Mouse (Mus musculus) liver, embryonic 12.5 days (tissue): Measurements from ENCODE around the gene Pald1. TPM values are rescaled to one million over a fixed set of nuclear protein-coding genes. Genes with fewer than 3 reads are reported as not detected.
A peak's percentile ranks its signal among the peaks of the same experiment; 100 is the strongest.

ENCODE experiments used
- ATAC-seq: fragments of 200-750 bp; cut with Nextera tagmentation; 2 replicates; pipeline ENCODE4 v1.8.0; 2017; ENCODE audit warnings: moderate number of reproducible peaks, mild to moderate bottlenecking, moderate library complexity
- H3K27ac ChIP-seq: fragments of 300-500 bp; sonication (generic); 2 replicates; pipeline ENCODE4 v1.5.1; 2016; ENCODE audit warnings: mild to moderate bottlenecking
- H3K27me3 ChIP-seq: fragments of 300-500 bp; sonication (generic); replicated peaks from 2 replicates; pipeline ENCODE4 v1.6.1; 2016; ENCODE audit warnings: mild to moderate bottlenecking, moderate library complexity
- H3K36me3 ChIP-seq: fragments of 300-500 bp; sonication (generic); 2 replicates; pipeline ENCODE4 v1.6.1; 2016; ENCODE audit warnings: mild to moderate bottlenecking, moderate library complexity
- H3K4me1 ChIP-seq: fragments of 300-500 bp; sonication (generic); 2 replicates; pipeline ENCODE4 v1.6.1; 2016
- H3K4me2 ChIP-seq: fragments of 300-500 bp; sonication (generic); 2 replicates; pipeline ENCODE4 v1.6.1; 2016; ENCODE audit warnings: mild to moderate bottlenecking, moderate library complexity
- H3K4me3 ChIP-seq: fragments of 300-500 bp; sonication (generic); 2 replicates; pipeline ENCODE4 v1.5.1; 2016; ENCODE audit warnings: mild to moderate bottlenecking, moderate library complexity
- H3K9ac ChIP-seq: fragments of 300-500 bp; sonication (generic); 2 replicates; pipeline ENCODE4 v1.6.1; 2016; ENCODE audit warnings: mild to moderate bottlenecking, moderate library complexity
- H3K9me3 ChIP-seq: fragments of 300-500 bp; sonication (generic); replicated peaks from 2 replicates; pipeline ENCODE4 v1.6.1; 2016; ENCODE audit warnings: mild to moderate bottlenecking, moderate library complexity
- whole genome bisulfite sequencing: fragments of 180-500 bp; shearing (Covaris S2); methylation state at CpG from one replicate; pipeline ENCODE4 v1.1.7; 2016; ENCODE audit not compliant: insufficient replicate concordance; 5-methylcytosine and 5-hydroxymethylcytosine counted together
- polyA plus RNA-seq: library from polyadenylated mRNA; unstranded; fragments of >200 nt; fragmentation: Nextera tagmentation; extraction: Ambion mirVana; gene quantifications from 2 replicates; pipeline ENCODE4 v1.2.1, GENCODE M21; 2016

Gene Pald1
- polyA plus RNA-seq, 1 experiment from 2014 or later, result 12.1 TPM

GRCm38 (mm10) chr10:61400407-61400806 lies 17.1 kb upstream of the Pald1 start:
- H3K36me3 ChIP-seq, result no peaks in the 10 kb centered on the region
- no peak for ATAC-seq
- 0 out of 2 replicates have a peak, but pooled peaks cover 7% of the 10 kb centered on the region for H3K9me3 ChIP-seq
- WGBS, result 75% methylated on average over 5 of the region's 5 CpGs
- H3K27ac ChIP-seq, result no peak overlapping the region
- no peak overlapping the region for H3K4me2 ChIP-seq
- no peaks in the 10 kb centered on the region for H3K4me1 ChIP-seq
- no peak overlapping the region for H3K9ac ChIP-seq
- H3K4me3 ChIP-seq, result no peak overlapping the region
- H3K27me3 ChIP-seq, result peaks cover 2% of the 10 kb centered on the region

- Histone ChIP-seq H3K4me2 (no peak overlapping the region), H3K36me3 (no peaks in the 10 kb centered on the region), H3K27ac (no peak overlapping the region), H3K4me1 (no peaks in the 10 kb centered on the region), H3K9ac (no peak overlapping the region), H3K4me3 (no peak overlapping the region), H3K9me3 (0 out of 2 replicates have a peak, but pooled peaks cover 7% of the 10 kb centered on the region), H3K27me3 (no peaks in the 10 kb centered on the region; the same call in 1 of the 2 replicates)
- 23% methylated on average over 13 of the region's 13 CpGs for WGBS
- peak; percentile 73 for ATAC-seq
Measured at GRCm38 (mm10) chr10:61399156-61399734, 15.9 kb upstream of the Pald1 start.

GRCm38 (mm10) chr10:61398125-61398524 lies 14.8 kb upstream of the Pald1 start:
- no peak for ATAC-seq
- Histone ChIP-seq H3K36me3 (no peaks in the 10 kb centered on the region), H3K4me2 (no peak overlapping the region), H3K27me3 (no peaks in the 10 kb centered on the region; the same call in 1 of the 2 replicates), H3K9me3 (0 out of 2 replicates have a peak, but pooled peaks cover 7% of the 10 kb centered on the region), H3K27ac (no peak overlapping the region), H3K4me3 (no peak overlapping the region), H3K9ac (no peak overlapping the region), H3K4me1 (no peaks in the 10 kb centered on the region)
- WGBS, result 63% methylated on average over 3 of the region's 3 CpGs

GRCm38 (mm10) chr10:61394476-61395136 lies 11.3 kb upstream of the Pald1 start:
- Histone ChIP-seq H3K36me3 (no peaks in the 10 kb centered on the region), H3K4me1 (no peaks in the 10 kb centered on the region; the same call in 1 of the 2 replicates), H3K9me3 (no peaks in the 10 kb centered on the region), H3K27me3 (peaks cover 13% of the 10 kb centered on the region), H3K27ac (no peak overlapping the region), H3K4me3 (no peak overlapping the region), H3K9ac (no peak overlapping the region), H3K4me2 (no peak overlapping the region)
- WGBS, result 27% methylated on average over 9 of the region's 9 CpGs
- no peak for ATAC-seq

- Histone ChIP-seq H3K36me3 (no peaks in the 10 kb centered on the region), H3K4me2 (no peak overlapping the region), H3K27me3 (peaks cover 13% of the 10 kb centered on the region), H3K27ac (no peak overlapping the region), H3K9ac (no peak overlapping the region), H3K4me3 (no peak overlapping the region), H3K9me3 (no peaks in the 10 kb centered on the region), H3K4me1 (no peaks in the 10 kb centered on the region; the same call in 1 of the 2 replicates)
- ATAC-seq, result no peak
- 38% methylated on average over 4 of the region's 4 CpGs for WGBS
Measured at GRCm38 (mm10) chr10:61392584-61392983, 9.3 kb upstream of the Pald1 start.

- Histone ChIP-seq H3K9me3 (no peaks in the 10 kb centered on the region), H3K9ac (no peak overlapping the region), H3K27ac (no peak overlapping the region), H3K36me3 (no peaks in the 10 kb centered on the region), H3K4me2 (no peak overlapping the region), H3K4me3 (no peak overlapping the region), H3K4me1 (no peaks in the 10 kb centered on the region; the same call in 1 of the 2 replicates), H3K27me3 (peaks cover 21% of the 10 kb centered on the region)
- 39% methylated on average over 2 of the region's 2 CpGs for WGBS
- no peak for ATAC-seq
Measured at GRCm38 (mm10) chr10:61390148-61390547, 6.8 kb upstream of the Pald1 start.

- no peak overlapping the region for H3K27ac ChIP-seq
- H3K9ac ChIP-seq, result no peak overlapping the region
- H3K4me2 ChIP-seq, result no peak overlapping the region
- WGBS, result 79% methylated on average over 5 of the region's 5 CpGs
- ATAC-seq, result no peak
- H3K9me3 ChIP-seq, result no peaks in the 10 kb centered on the region
- H3K36me3 ChIP-seq, result no peaks in the 10 kb centered on the region
- H3K27me3 ChIP-seq, result peaks cover 30% of the 10 kb centered on the region
- peaks cover 2% of the 10 kb centered on the region for H3K4me1 ChIP-seq
- H3K4me3 ChIP-seq, result no peak overlapping the region
Measured at GRCm38 (mm10) chr10:61389020-61389419, 5.7 kb upstream of the Pald1 start.

- H3K4me2 ChIP-seq, result no peak overlapping the region
Measured at GRCm38 (mm10) chr10:61386284-61386683, 3.0 kb upstream of the Pald1 start.

GRCm38 (mm10) chr10:61385174-61385573 lies 1.8 kb upstream of the Pald1 start:
- Histone ChIP-seq H3K4me2 (no peak overlapping the region), H3K27me3 (peaks cover 56% of the 10 kb centered on the region), H3K27ac (no peak overlapping the region), H3K9ac (no peak overlapping the region), H3K4me3 (no peak overlapping the region), H3K36me3 (no peaks in the 10 kb centered on the region), H3K9me3 (no peaks in the 10 kb centered on the region), H3K4me1 (peaks cover 40% of the 10 kb centered on the region)
- ATAC-seq, result no peak
- WGBS, result 70% methylated on average over 6 of the region's 6 CpGs

More at GRCm38 (mm10) chr10:61386284-61386683, 3.0 kb upstream of the Pald1 start:
- Histone ChIP-seq H3K9me3 (no peaks in the 10 kb centered on the region), H3K27me3 (peaks cover 45% of the 10 kb centered on the region), H3K4me1 (peaks cover 29% of the 10 kb centered on the region), H3K9ac (no peak overlapping the region), H3K36me3 (no peaks in the 10 kb centered on the region), H3K27ac (no peak overlapping the region), H3K4me3 (no peak overlapping the region)
- WGBS, result 45% methylated on average over 6 of the region's 6 CpGs
- no peak for ATAC-seq

- Histone ChIP-seq H3K9me3 (no peaks in the 10 kb centered on the region), H3K4me1 (peaks cover 51% of the 10 kb centered on the region), H3K27me3 (peaks cover 63% of the 10 kb centered on the region), H3K4me3 (peak overlapping the region; percentile 60), H3K4me2 (peak overlapping the region; percentile 89), H3K9ac (peak overlapping the region; percentile 64), H3K27ac (no peak overlapping the region), H3K36me3 (no peaks in the 10 kb centered on the region)
- WGBS, result 10% methylated on average over 11 of the region's 11 CpGs
- ATAC-seq, result no peak
Measured at GRCm38 (mm10) chr10:61383715-61384047, 351 bp upstream of the Pald1 start.

- H3K9me3 ChIP-seq, result no peaks in the 10 kb centered on the region
- ATAC-seq, result no peak
- H3K4me1 ChIP-seq, result peaks cover 53% of the 10 kb centered on the region
- no peaks in the 10 kb centered on the region for H3K36me3 ChIP-seq
- 0% methylated on average over 8 of the region's 8 CpGs for WGBS
- H3K4me2 ChIP-seq, result peak overlapping the region; percentile 89
- H3K27me3 ChIP-seq, result peaks cover 63% of the 10 kb centered on the region
- peak overlapping the region; percentile 64 for H3K9ac ChIP-seq
- peak overlapping the region; percentile 60 for H3K4me3 ChIP-seq
- no peak overlapping the region for H3K27ac ChIP-seq
Measured at GRCm38 (mm10) chr10:61382281-61382731, 1.0 kb downstream of the Pald1 start.

- H3K4me3 ChIP-seq, result peak overlapping the region; percentile 60
- H3K4me1 ChIP-seq, result peaks cover 54% of the 10 kb centered on the region
- WGBS, result 1% methylated on average over 8 of the region's 8 CpGs
- ATAC-seq, result 0 out of 2 replicates have a peak, but pooled peaks have one; percentile 22
- H3K9me3 ChIP-seq, result no peaks in the 10 kb centered on the region
- H3K36me3 ChIP-seq, result no peaks in the 10 kb centered on the region
- H3K27me3 ChIP-seq, result peaks cover 63% of the 10 kb centered on the region
- 0 out of 2 replicates have a peak overlapping the region, but pooled peaks have one; percentile 64 for H3K9ac ChIP-seq
- H3K27ac ChIP-seq, result no peak overlapping the region
- peak overlapping the region; percentile 89 for H3K4me2 ChIP-seq
Measured at GRCm38 (mm10) chr10:61381823-61382222, 1.5 kb downstream of the Pald1 start.
